Mouse (Mus musculus) midbrain, embryonic 11.5 days (tissue): ENCODE measurements around the gene Caly. TPM values are rescaled to one million over a fixed set of nuclear protein-coding genes. Genes with fewer than 3 reads are reported as not detected.

Experiments used
- ATAC-seq: fragments of 200-750 bp; cut with Nextera tagmentation; 2 replicates; pipeline ENCODE4 v1.8.0; 2017; ENCODE audit warnings: moderate TSS enrichment, moderate library complexity; ENCODE audit not compliant: low FRiP score
- DNase-seq: peaks from one replicate; pipeline ENCODE4 v3.0.0; 2015; ENCODE audit warnings: low spot score; ENCODE audit errors: missing footprints
- H3K27ac ChIP-seq: fragments of 300-500 bp; sonication (generic); 2 replicates; pipeline ENCODE4 v1.5.1; 2014; ENCODE audit warnings: low read depth, low read length
- H3K27me3 ChIP-seq: fragments of 300-500 bp; sonication (generic); 2 replicates; pipeline ENCODE4 v1.6.1; 2014; ENCODE audit warnings: mild to moderate bottlenecking, low read length, moderate library complexity, mixed read lengths; ENCODE audit not compliant: control insufficient read depth, insufficient read depth
- H3K36me3 ChIP-seq: fragments of 300-500 bp; sonication (generic); 2 replicates; pipeline ENCODE4 v1.6.1; 2014; ENCODE audit warnings: mild to moderate bottlenecking, low read length, moderate library complexity, mixed read lengths; ENCODE audit not compliant: control insufficient read depth, insufficient read depth
- H3K4me1 ChIP-seq: fragments of 300-500 bp; sonication (generic); 2 replicates; pipeline ENCODE4 v1.6.1; 2014; ENCODE audit warnings: low read length; ENCODE audit not compliant: control insufficient read depth, insufficient read depth
- H3K4me2 ChIP-seq: fragments of 300-500 bp; sonication (generic); 2 replicates; pipeline ENCODE4 v1.6.1; 2014; ENCODE audit warnings: mild to moderate bottlenecking, moderate library complexity
- H3K4me3 ChIP-seq: fragments of 300-500 bp; sonication (generic); 2 replicates; pipeline ENCODE4 v1.5.1; 2014; ENCODE audit warnings: low read depth, low read length
- H3K9ac ChIP-seq: fragments of 300-500 bp; sonication (generic); 2 replicates; pipeline ENCODE4 v1.6.1; 2014; ENCODE audit warnings: low read length
- H3K9me3 ChIP-seq: fragments of 300-500 bp; sonication (generic); 2 replicates; pipeline ENCODE4 v1.6.1; 2016; ENCODE audit warnings: low read length; ENCODE audit not compliant: control insufficient read depth
- WGBS: fragments of 180-500 bp; shearing (Covaris S2); extraction: QIAGEN DNeasy Blood & Tissue Kit; methylation state at CpG from one replicate; pipeline ENCODE4 v1.1.7; 2014; 5-methylcytosine and 5-hydroxymethylcytosine counted together
- polyA plus RNA-seq: library from polyadenylated mRNA; unstranded; fragments of >200 nt; fragmentation: Nextera tagmentation; extraction: Ambion mirVana; gene quantifications from 2 replicates; pipeline ENCODE4 v1.2.1, GENCODE M21; 2014

Gene Caly
- polyA plus RNA-seq, 1 experiment from 2014 or later, result 7.6 TPM

DNA sequence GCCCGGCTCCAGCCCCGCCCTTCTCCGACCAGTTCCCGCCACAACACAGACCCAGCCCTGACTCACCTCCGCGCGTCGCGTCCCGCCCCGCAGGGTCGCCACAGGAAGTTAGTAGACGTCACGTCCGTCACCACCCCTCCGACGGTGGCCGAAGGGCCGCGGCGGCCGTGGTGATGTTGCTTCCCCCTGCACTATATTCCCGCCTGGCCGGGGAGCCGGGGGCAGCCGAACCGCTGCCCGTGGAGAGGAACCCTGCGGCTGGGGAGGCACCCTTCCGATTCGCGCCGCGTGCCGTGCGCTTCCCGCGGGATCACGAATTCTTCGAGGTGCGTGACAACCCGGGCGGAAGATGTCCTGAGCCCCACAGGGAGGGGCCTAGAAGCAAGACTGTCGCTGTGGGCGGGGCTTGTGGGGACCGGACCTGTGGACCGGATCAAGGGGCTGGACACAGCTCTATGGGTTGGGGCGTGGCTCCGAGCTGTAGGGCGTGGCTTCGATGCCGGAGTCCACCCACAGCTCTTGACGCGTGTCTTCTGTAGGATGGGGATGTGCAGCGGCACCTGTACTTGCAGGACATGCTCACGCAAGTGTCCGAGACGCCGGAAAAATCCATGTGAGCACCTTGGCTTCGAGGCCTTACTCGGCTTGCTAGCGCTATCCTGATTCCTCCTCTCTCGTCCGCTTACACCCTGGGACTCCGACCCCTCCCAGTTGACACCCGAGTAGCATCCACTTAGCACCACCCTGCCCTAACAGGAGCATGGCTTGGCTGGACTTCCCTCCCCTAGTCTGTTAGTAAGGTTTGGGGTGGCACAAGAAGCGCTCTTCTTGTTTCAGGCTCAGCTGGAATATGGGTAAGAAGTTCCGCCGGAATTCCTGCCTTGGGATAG, 45.8 kb downstream of the Caly start, which contains the start of the genes Zfp511 and Tubgcp2:
Zfp511 (plus strand) TSS at position 111 of the 890 bp plus-strand sequence.
Tubgcp2 (minus strand) TSS at position 389 of the 890 bp plus-strand sequence.
- H3K27ac ChIP-seq, result peak within 1 kb of the TSS; percentile 33; the same call in 1 of the 2 replicates
- H3K4me2 ChIP-seq, result peak within 1 kb of the TSS; percentile 82
- peak within 1 kb of the TSS; percentile 88 for H3K9ac ChIP-seq
- H3K4me1 ChIP-seq, result peaks cover 14% of the 10 kb centered on the region
- WGBS, result 2% methylated on average over 66 of the region's 69 CpGs
- no peaks in the 10 kb centered on the region for H3K9me3 ChIP-seq
- H3K27me3 ChIP-seq, result no peaks in the 10 kb centered on the region
- peaks cover 7% of the 10 kb centered on the region; the same call in 1 of the 2 replicates for H3K36me3 ChIP-seq
- peak within 1 kb of the TSS; percentile 86 for H3K4me3 ChIP-seq
- DNase-seq (peak; percentile 99), ATAC-seq (peak; percentile 97)

- H3K4me1 ChIP-seq, result peaks cover 14% of the 10 kb centered on the region
- H3K27me3 ChIP-seq, result no peaks in the 10 kb centered on the region
- DNase-seq (no peak), ATAC-seq (no peak)
- peak overlapping the region; percentile 88 for H3K9ac ChIP-seq
- peak overlapping the region; percentile 86 for H3K4me3 ChIP-seq
- H3K4me2 ChIP-seq, result peak overlapping the region; percentile 82
- H3K9me3 ChIP-seq, result no peaks in the 10 kb centered on the region
- H3K27ac ChIP-seq, result no peak overlapping the region
- H3K36me3 ChIP-seq, result peaks cover 13% of the 10 kb centered on the region; the same call in 1 of the 2 replicates
- WGBS, result 19% methylated on average over 7 of the region's 7 CpGs
These were observed 46.9 kb downstream of the Caly start for GRCm38 (mm10) chr7:140035456-140035855.

DNA sequence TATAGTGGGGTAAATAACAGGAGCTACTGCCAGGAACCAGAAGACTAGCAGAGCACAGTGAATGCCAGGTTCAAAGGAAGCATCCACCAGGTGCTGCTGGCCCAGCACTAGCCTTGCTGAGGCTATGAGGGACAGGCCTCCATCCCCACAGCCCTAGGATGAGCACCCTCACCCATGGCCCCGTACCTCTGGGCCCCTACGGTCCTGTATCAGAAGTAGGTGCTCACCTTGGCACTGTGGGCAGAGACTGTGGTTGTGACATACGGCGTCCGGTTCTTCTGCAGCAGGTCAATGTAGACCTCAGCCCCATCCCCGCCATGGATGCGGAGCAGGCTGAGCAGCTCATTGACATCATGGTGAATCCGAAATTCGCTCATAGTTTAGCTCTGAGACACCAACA, 49.0 kb downstream of the Caly start:
- H3K27ac ChIP-seq, result no peak overlapping the region
- WGBS, result 89% methylated on average over 9 of the region's 9 CpGs
- ATAC-seq, result no peak

GRCm38 (mm10) chr7:140032366-140032765, 50.0 kb downstream of the Caly start:
- no peak overlapping the region for H3K27ac ChIP-seq
- H3K9me3 ChIP-seq, result no peaks in the 10 kb centered on the region
- ATAC-seq (no peak), DNase-seq (no peak)
- peaks cover 34% of the 10 kb centered on the region for H3K36me3 ChIP-seq
- H3K4me2 ChIP-seq, result no peak overlapping the region
- no peaks in the 10 kb centered on the region for H3K27me3 ChIP-seq
- peaks cover 14% of the 10 kb centered on the region for H3K4me1 ChIP-seq
- H3K4me3 ChIP-seq, result no peak overlapping the region
- 96% methylated on average over 10 of the region's 10 CpGs for WGBS
- H3K9ac ChIP-seq, result no peak overlapping the region

More for the DNA sequence above, 49.0 kb downstream of the Caly start:
- Histone ChIP-seq H3K9me3 (no peaks in the 10 kb centered on the region), H3K4me1 (peaks cover 14% of the 10 kb centered on the region), H3K4me2 (no peak overlapping the region), H3K36me3 (peaks cover 30% of the 10 kb centered on the region), H3K27me3 (no peaks in the 10 kb centered on the region), H3K9ac (no peak overlapping the region), H3K4me3 (no peak overlapping the region)
- no peak for DNase-seq

GRCm38 (mm10) chr7:140031771-140032170, 50.6 kb downstream of the Caly start:
- DNase-seq (peak; percentile 66), ATAC-seq (no peak)
- WGBS, result 94% methylated on average over 12 of the region's 12 CpGs
- H3K4me3 ChIP-seq, result no peak overlapping the region
- H3K27me3 ChIP-seq, result no peaks in the 10 kb centered on the region
- no peak overlapping the region for H3K9ac ChIP-seq
- peaks cover 9% of the 10 kb centered on the region for H3K4me1 ChIP-seq
- peaks cover 34% of the 10 kb centered on the region for H3K36me3 ChIP-seq
- no peaks in the 10 kb centered on the region for H3K9me3 ChIP-seq
- no peak overlapping the region for H3K27ac ChIP-seq
- H3K4me2 ChIP-seq, result no peak overlapping the region

Other genes starting within 250 kb of the Caly start
- gene Adgra1, start 248.4 kb downstream of the Caly start, polyA plus RNA-seq, result 11.3 and 15.5 TPM in 2 replicates
- gene Kndc1, start 187.9 kb downstream of the Caly start, polyA plus RNA-seq, result 0.55 and 0.79 TPM in 2 replicates
- not detected in 2 replicates for gene Utf1, start 138.8 kb downstream of the Caly start, polyA plus RNA-seq
- 0.34 and 1.2 TPM in 2 replicates for gene 6430531B16Rik, start 103.8 kb downstream of the Caly start, polyA plus RNA-seq
- 1.8 TPM in 2 replicates for gene Adam8, start 90.0 kb downstream of the Caly start, polyA plus RNA-seq
- gene Zfp511, start 46.2 kb downstream of the Caly start, polyA plus RNA-seq, result 36.3 and 43.1 TPM in 2 replicates
- gene Tubgcp2, start 45.9 kb downstream of the Caly start, polyA plus RNA-seq, result 58.9 and 62.6 TPM in 2 replicates
- gene Msx3, start 33.5 kb downstream of the Caly start, polyA plus RNA-seq, result 6.1 and 8.0 TPM in 2 replicates
- not detected in 2 replicates for gene Prap1, start 10.8 kb upstream of the Caly start, polyA plus RNA-seq
- gene Fuom, start 19.9 kb upstream of the Caly start, polyA plus RNA-seq, result 13.5 and 13.8 TPM in 2 replicates
- 12.1 and 14.7 TPM in 2 replicates for gene Paox, start 33.3 kb upstream of the Caly start, polyA plus RNA-seq
- gene Echs1, start 33.9 kb upstream of the Caly start, polyA plus RNA-seq, result 163 and 178 TPM in 2 replicates
- 21.4 and 31.2 TPM in 2 replicates for gene Mtg1, start 55.0 kb upstream of the Caly start, polyA plus RNA-seq
- 0.59 and 0.89 TPM in 2 replicates for gene Sprn, start 72.3 kb upstream of the Caly start, polyA plus RNA-seq
- gene Olfr522, start 82.2 kb upstream of the Caly start, polyA plus RNA-seq, result not detected in 2 replicates
- not detected in 2 replicates for gene Olfr523, start 90.7 kb upstream of the Caly start, polyA plus RNA-seq
- gene Olfr524, start 123.4 kb upstream of the Caly start, polyA plus RNA-seq, result not detected in 2 replicates
- gene Cd163l1, start 135.7 kb upstream of the Caly start, polyA plus RNA-seq, result not detected in 2 replicates
- not detected in 2 replicates for gene 5830411N06Rik, start 164.7 kb upstream of the Caly start, polyA plus RNA-seq
- not detected in 2 replicates for gene Olfr525, start 238.3 kb upstream of the Caly start, polyA plus RNA-seq